Mouse (Mus musculus) testis, adult 2 months (tissue): ENCODE data around the gene Matn3.

Source experiments
- CTCF ChIP-seq: fragments of 200-500 bp; IDR thresholded peaks from 2 replicates; pipeline ENCODE4 v1.5.1; 2012; ENCODE audit warnings: low read depth, mild to moderate bottlenecking, inconsistent platforms, low read length, moderate library complexity; ENCODE audit not compliant: control insufficient read depth, insufficient read depth, insufficient replicate concordance
- POLR2A ChIP-seq: fragments of 200-500 bp; IDR thresholded peaks from 2 replicates; pipeline ENCODE4 v1.6.1; 2012; ENCODE audit warnings: low read depth, mild to moderate bottlenecking, inconsistent platforms, low read length, moderate library complexity; ENCODE audit not compliant: control insufficient read depth

DNA sequence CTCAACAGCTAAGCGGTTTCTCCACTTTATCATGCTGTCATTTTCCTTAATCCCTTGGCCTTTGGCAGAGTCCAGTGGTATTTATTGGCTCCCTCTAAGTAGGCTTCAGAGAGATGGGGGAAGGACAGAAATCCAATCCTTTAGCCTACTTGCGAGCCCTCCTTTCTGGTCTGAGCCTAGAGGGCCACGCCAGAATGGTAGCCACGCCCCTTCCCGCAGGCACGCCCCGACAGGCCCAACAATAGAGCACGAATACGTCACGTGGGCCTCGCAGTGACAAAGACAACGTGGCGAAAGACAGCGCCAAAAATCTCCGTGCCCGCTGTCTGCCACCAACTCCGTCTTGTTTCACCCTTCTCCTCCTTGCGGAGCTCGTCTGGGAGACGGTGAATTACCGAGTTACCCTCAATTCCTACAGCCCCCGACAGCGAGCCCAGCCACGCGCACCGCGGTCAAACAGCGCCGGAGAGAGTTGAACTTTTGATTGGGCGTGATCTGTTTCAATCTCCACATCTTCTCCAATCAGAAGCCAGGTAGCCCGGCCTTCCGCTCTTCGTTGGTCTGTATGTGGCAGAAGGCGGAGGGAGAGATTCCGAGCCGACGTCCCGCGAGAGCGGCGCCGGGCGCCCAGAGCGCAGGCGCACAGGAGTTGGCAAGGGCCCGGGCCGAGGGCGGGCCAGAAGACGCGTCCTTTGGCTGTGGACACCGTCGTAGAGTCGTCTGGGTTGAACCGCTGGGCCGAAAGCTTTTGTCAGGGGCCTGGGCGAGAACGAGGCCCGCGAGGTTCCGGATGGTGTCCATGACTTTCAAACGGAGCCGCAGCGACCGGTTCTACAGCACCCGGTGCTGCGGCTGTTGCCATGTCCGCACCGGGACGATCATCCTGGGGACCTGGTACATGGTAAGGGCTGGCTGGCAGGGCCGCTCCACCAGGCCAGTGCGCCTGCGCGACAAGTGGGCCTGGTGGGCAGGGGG, 26.0 kb upstream of the Matn3 start, which contains the start of gene Laptm4a:
- TF ChIP-seq CTCF (no peak), POLR2A (peak; percentile 88)
